Mouse (Mus musculus): ENCODE results near the gene 6430571L13Rik.

- TF ChIP-seq CHD1 (IDR thresholded peaks at IDR 0.05; ENCODE audit: low read depth, low read length) (no peak), MAX (IDR thresholded peaks at IDR 0.05; ENCODE audit: low read length) (no peak), ZMIZ1 (IDR thresholded peaks at IDR 0.05; ENCODE audit: low read depth, low read length) (no peak), POLR2A (IDR thresholded peaks at IDR 0.05; ENCODE audit: low read depth, low read length) (no peak)
Observed at GRCm38 (mm10) chr9:107387708-107388107, 47.3 kb downstream of the 6430571L13Rik start.

Measured in CH12.LX (cell line).